Mouse (Mus musculus): ENCODE data around the gene Gzmd. TPM values are rescaled to one million over a fixed set of nuclear protein-coding genes. Genes with fewer than 3 reads are reported as not detected.
"Not testable (repeated sequence)": the region's sequence is repeated elsewhere in the genome, so short reads cannot be mapped to it uniquely, and the experiment has no call there.

Gene Gzmd
- polyA plus RNA-seq (2014; fragmentation: Nextera tagmentation; extraction: Ambion mirVana): not detected in 2 replicates

GRCm38 (mm10) chr14:56132508-56132907 lies at the start of gene Gzmd:
Gzmd (minus strand) TSS chr14:56132608.
- H3K4me1 ChIP-seq (ENCODE audit: control insufficient read depth, insufficient read depth, low read length); H3K36me3 ChIP-seq (ENCODE audit: control insufficient read depth, insufficient read depth, low read length): not testable (repeated sequence)

GRCm38 (mm10) chr14:56177651-56178050 lies 45.2 kb upstream of the Gzmd start:
- not testable (repeated sequence) for H3K27ac ChIP-seq (replicated peaks; ENCODE audit: low read depth, low read length); ATAC-seq (ENCODE audit: low read depth); H3K9me3 ChIP-seq (ENCODE audit: control insufficient read depth, low read length); H3K36me3 ChIP-seq (ENCODE audit: control insufficient read depth, insufficient read depth, low read length); H3K4me2 ChIP-seq (ENCODE audit: low read depth, low read length); H3K4me1 ChIP-seq (ENCODE audit: control insufficient read depth, insufficient read depth, low read length); H3K4me3 ChIP-seq (ENCODE audit: low read depth, low read length); H3K27me3 ChIP-seq (replicated peaks; ENCODE audit: control insufficient read depth, insufficient read depth, low read length); H3K9ac ChIP-seq (ENCODE audit: low read depth, low read length)
- 31% methylated on average over 6 of the region's 8 CpGs for WGBS
- peak; percentile 31 for DNase-seq (ENCODE audit: low spot score)

More at GRCm38 (mm10) chr14:56132508-56132907, at the start of gene Gzmd:
- H3K4me2 ChIP-seq (ENCODE audit: low read depth, low read length); ATAC-seq (ENCODE audit: low read depth); H3K9me3 ChIP-seq (ENCODE audit: control insufficient read depth, low read length); H3K4me3 ChIP-seq (ENCODE audit: low read depth, low read length); H3K27me3 ChIP-seq (replicated peaks; ENCODE audit: control insufficient read depth, insufficient read depth, low read length); DNase-seq (ENCODE audit: low spot score); H3K9ac ChIP-seq (ENCODE audit: low read depth, low read length); H3K27ac ChIP-seq (replicated peaks; ENCODE audit: low read depth, low read length): not testable (repeated sequence)
- 75% methylated on average over 2 of the region's 2 CpGs for WGBS

DNA sequence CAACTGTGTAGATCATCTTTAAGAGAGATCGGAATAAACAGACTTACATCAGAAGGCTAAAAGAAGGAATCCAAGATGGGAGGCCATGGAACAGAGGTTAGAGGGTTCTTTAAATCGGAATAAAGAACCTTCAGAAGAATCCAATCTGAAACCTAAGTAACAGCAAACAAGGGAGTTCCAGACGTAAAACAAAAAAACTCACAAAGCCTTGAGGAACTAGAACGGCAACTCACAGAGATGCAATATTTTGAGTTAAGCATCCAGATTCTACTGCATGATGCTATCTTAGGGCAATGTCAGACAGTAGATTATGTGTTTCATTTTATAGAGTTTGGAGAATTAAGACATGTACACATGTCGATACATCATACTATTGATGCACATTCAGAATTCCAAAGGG lies 42.1 kb upstream of the Gzmd start, which contains the start of gene Gzmn:
Gzmn (minus strand) TSS at position 101 of the 400 bp plus-strand sequence.
- no peaks in the 10 kb centered on the region for H3K27me3 ChIP-seq (replicated peaks; ENCODE audit: control insufficient read depth, insufficient read depth, low read length)
- H3K4me2 ChIP-seq (ENCODE audit: low read depth, low read length): no peak within 1 kb of the TSS
- WGBS: 92% methylated on average over 5 of the region's 5 CpGs
- H3K4me1 ChIP-seq (ENCODE audit: control insufficient read depth, insufficient read depth, low read length): no peaks in the 10 kb centered on the region
- no peak for DNase-seq (ENCODE audit: low spot score)
- H3K36me3 ChIP-seq (ENCODE audit: control insufficient read depth, insufficient read depth, low read length): no peaks in the 10 kb centered on the region
- no peak for ATAC-seq (ENCODE audit: low read depth)
- no peak within 1 kb of the TSS for H3K27ac ChIP-seq (replicated peaks; ENCODE audit: low read depth, low read length)
- H3K9ac ChIP-seq (ENCODE audit: low read depth, low read length): no peak within 1 kb of the TSS
- no peaks in the 10 kb centered on the region for H3K9me3 ChIP-seq (ENCODE audit: control insufficient read depth, low read length)
- H3K4me3 ChIP-seq (ENCODE audit: low read depth, low read length): no peak within 1 kb of the TSS

DNA sequence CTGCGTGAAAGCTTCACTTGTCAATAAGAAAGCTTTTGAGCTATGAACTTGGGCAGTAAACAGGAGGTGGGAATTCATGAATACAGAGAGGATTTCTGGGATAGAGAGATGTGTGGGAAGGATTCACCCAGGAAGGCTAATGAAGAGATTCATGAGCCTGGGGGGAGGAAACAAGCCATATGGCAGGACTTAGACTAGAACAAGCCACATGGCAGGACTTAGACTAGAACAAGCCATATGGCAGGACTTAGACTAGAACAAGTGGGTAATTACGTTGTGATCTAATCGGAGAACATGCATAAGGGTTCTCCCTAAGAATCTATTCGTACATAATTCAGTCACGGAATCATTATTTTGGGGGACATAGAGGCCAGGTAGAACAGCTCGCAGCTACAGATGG lies 41.0 kb upstream of the Gzmd start:
- Histone ChIP-seq H3K4me3 (ENCODE audit: low read depth, low read length) (no peak overlapping the region), H3K27ac (replicated peaks; ENCODE audit: low read depth, low read length) (no peak overlapping the region), H3K4me2 (ENCODE audit: low read depth, low read length) (no peak overlapping the region), H3K9me3 (ENCODE audit: control insufficient read depth, low read length) (no peaks in the 10 kb centered on the region), H3K27me3 (replicated peaks; ENCODE audit: control insufficient read depth, insufficient read depth, low read length) (no peaks in the 10 kb centered on the region), H3K9ac (ENCODE audit: low read depth, low read length) (no peak overlapping the region), H3K36me3 (ENCODE audit: control insufficient read depth, insufficient read depth, low read length) (no peaks in the 10 kb centered on the region), H3K4me1 (ENCODE audit: control insufficient read depth, insufficient read depth, low read length) (no peaks in the 10 kb centered on the region)
- WGBS: 90% methylated on average over 6 of the region's 6 CpGs
- ATAC-seq (ENCODE audit: low read depth): no peak
- no peak for DNase-seq (ENCODE audit: low spot score)

- WGBS: 87% methylated on average over 5 of the region's 5 CpGs
These were observed 40.3 kb upstream of the Gzmd start for GRCm38 (mm10) chr14:56172744-56173143.

DNA sequence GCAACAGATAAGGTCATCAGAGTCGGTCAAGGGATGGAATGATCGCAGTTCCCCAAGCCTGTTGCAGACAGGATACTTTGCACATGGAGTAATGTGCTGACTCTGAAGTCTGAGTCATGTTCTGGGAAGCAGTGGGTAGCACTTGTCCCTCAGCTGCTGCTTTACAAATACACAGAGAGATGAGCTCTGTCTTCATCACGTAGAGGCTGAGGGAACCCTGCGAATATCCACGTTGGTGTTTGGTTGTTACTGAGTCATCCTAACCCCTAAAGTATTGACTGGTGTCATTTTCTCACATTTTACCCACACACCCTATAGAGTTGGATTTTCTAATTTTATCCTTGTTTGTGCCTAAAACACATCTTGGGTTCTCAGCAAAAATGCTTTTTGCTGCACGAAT lies 35.6 kb upstream of the Gzmd start:
- H3K9ac ChIP-seq (ENCODE audit: low read depth, low read length): no peak overlapping the region
- H3K4me3 ChIP-seq (ENCODE audit: low read depth, low read length): no peak overlapping the region
- no peaks in the 10 kb centered on the region for H3K27me3 ChIP-seq (replicated peaks; ENCODE audit: control insufficient read depth, insufficient read depth, low read length)
- H3K9me3 ChIP-seq (ENCODE audit: control insufficient read depth, low read length): no peaks in the 10 kb centered on the region
- DNase-seq (ENCODE audit: low spot score) (no peak), ATAC-seq (ENCODE audit: low read depth) (no peak)
- 75% methylated on average over 6 of the region's 6 CpGs for WGBS
- H3K27ac ChIP-seq (replicated peaks; ENCODE audit: low read depth, low read length): no peak overlapping the region
- no peaks in the 10 kb centered on the region for H3K4me1 ChIP-seq (ENCODE audit: control insufficient read depth, insufficient read depth, low read length)
- H3K4me2 ChIP-seq (ENCODE audit: low read depth, low read length): no peak overlapping the region
- H3K36me3 ChIP-seq (ENCODE audit: control insufficient read depth, insufficient read depth, low read length): no peaks in the 10 kb centered on the region

More at GRCm38 (mm10) chr14:56172744-56173143, 40.3 kb upstream of the Gzmd start:
- H3K4me1 ChIP-seq (ENCODE audit: control insufficient read depth, insufficient read depth, low read length): no peaks in the 10 kb centered on the region
- ATAC-seq (ENCODE audit: low read depth): no peak
- no peak for DNase-seq (ENCODE audit: low spot score)
- no peak overlapping the region for H3K4me3 ChIP-seq (ENCODE audit: low read depth, low read length)
- no peaks in the 10 kb centered on the region for H3K27me3 ChIP-seq (replicated peaks; ENCODE audit: control insufficient read depth, insufficient read depth, low read length)
- no peak overlapping the region for H3K27ac ChIP-seq (replicated peaks; ENCODE audit: low read depth, low read length)
- H3K9ac ChIP-seq (ENCODE audit: low read depth, low read length): no peak overlapping the region
- no peak overlapping the region for H3K4me2 ChIP-seq (ENCODE audit: low read depth, low read length)
- no peaks in the 10 kb centered on the region for H3K36me3 ChIP-seq (ENCODE audit: control insufficient read depth, insufficient read depth, low read length)
- H3K9me3 ChIP-seq (ENCODE audit: control insufficient read depth, low read length): no peaks in the 10 kb centered on the region

DNA sequence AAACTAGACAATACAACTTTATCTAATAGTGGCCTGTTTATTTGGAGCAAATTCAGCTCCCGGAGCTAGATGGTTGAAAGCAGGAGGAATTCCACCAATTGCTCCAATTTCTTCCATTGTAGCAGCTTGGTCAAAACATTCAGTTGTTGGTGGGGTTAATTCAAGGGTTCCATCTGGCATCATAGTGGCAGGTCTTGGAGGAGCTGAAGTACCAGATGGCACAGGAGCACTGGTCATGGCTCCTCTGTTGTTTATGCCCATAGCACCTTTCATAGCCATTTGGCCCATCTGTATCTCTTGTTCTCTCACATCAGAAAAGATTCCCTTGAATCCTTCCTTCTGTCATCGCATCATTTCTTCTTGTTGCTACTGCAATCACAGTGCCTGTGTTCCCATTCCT lies 29.7 kb upstream of the Gzmd start:
- DNase-seq (ENCODE audit: low spot score) (no peak), ATAC-seq (ENCODE audit: low read depth) (no peak)
- Histone ChIP-seq H3K4me1 (ENCODE audit: control insufficient read depth, insufficient read depth, low read length) (no peaks in the 10 kb centered on the region), H3K4me2 (ENCODE audit: low read depth, low read length) (no peak overlapping the region), H3K9me3 (ENCODE audit: control insufficient read depth, low read length) (no peaks in the 10 kb centered on the region), H3K4me3 (ENCODE audit: low read depth, low read length) (no peak overlapping the region), H3K27me3 (replicated peaks; ENCODE audit: control insufficient read depth, insufficient read depth, low read length) (no peaks in the 10 kb centered on the region), H3K27ac (replicated peaks; ENCODE audit: low read depth, low read length) (no peak overlapping the region), H3K36me3 (ENCODE audit: control insufficient read depth, insufficient read depth, low read length) (no peaks in the 10 kb centered on the region), H3K9ac (ENCODE audit: low read depth, low read length) (no peak overlapping the region)
- WGBS: 90% methylated on average over 2 of the region's 2 CpGs

DNA sequence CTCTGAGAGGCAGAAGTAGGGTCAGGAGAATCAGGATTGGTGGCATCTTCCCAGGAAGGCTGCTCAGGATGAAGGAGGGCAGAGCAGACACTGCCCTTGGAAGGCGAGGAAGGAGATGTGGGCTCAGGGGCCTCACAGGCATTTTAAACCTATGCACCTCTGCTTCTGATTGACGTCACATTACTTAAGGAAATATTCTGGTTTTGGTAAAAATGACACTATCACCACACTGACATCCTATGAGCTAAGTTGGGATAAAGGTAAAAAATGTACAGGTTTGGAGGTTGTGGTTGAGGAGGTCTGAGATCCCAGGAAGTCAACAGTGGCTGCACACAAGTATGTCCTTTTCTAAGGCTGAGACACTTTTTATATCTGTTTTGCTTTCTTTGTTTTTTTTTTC lies 27.1 kb upstream of the Gzmd start, which contains the start of gene Gzmg:
Gzmg (minus strand) TSS at position 101 of the 400 bp plus-strand sequence.
- H3K27ac ChIP-seq (replicated peaks; ENCODE audit: low read depth, low read length); H3K4me1 ChIP-seq (ENCODE audit: control insufficient read depth, insufficient read depth, low read length); DNase-seq (ENCODE audit: low spot score); H3K4me3 ChIP-seq (ENCODE audit: low read depth, low read length); H3K36me3 ChIP-seq (ENCODE audit: control insufficient read depth, insufficient read depth, low read length); H3K9ac ChIP-seq (ENCODE audit: low read depth, low read length); H3K9me3 ChIP-seq (ENCODE audit: control insufficient read depth, low read length); H3K4me2 ChIP-seq (ENCODE audit: low read depth, low read length); H3K27me3 ChIP-seq (replicated peaks; ENCODE audit: control insufficient read depth, insufficient read depth, low read length); ATAC-seq (ENCODE audit: low read depth): not testable (repeated sequence)
- WGBS: 66% methylated on average over 2 of the region's 2 CpGs

- ATAC-seq (ENCODE audit: low read depth): no peak
- Histone ChIP-seq H3K4me2 (ENCODE audit: low read depth, low read length) (no peak overlapping the region), H3K4me1 (ENCODE audit: control insufficient read depth, insufficient read depth, low read length) (no peaks in the 10 kb centered on the region), H3K27ac (replicated peaks; ENCODE audit: low read depth, low read length) (no peak overlapping the region), H3K9ac (ENCODE audit: low read depth, low read length) (no peak overlapping the region), H3K9me3 (ENCODE audit: control insufficient read depth, low read length) (no peaks in the 10 kb centered on the region), H3K27me3 (replicated peaks; ENCODE audit: control insufficient read depth, insufficient read depth, low read length) (no peaks in the 10 kb centered on the region), H3K36me3 (ENCODE audit: control insufficient read depth, insufficient read depth, low read length) (no peaks in the 10 kb centered on the region), H3K4me3 (ENCODE audit: low read depth, low read length) (no peak overlapping the region)
- 66% methylated on average over 2 of the region's 2 CpGs for WGBS
- no peak for DNase-seq (ENCODE audit: low spot score)
These were observed 22.9 kb upstream of the Gzmd start for GRCm38 (mm10) chr14:56155340-56155739.
